Mouse (Mus musculus) heart, embryonic 13.5 days (tissue): Measurements from ENCODE around the gene Map3k10. TPM values are rescaled to one million over a fixed set of nuclear protein-coding genes. Genes with fewer than 3 reads are reported as not detected.

Experiments
- ATAC-seq: fragments of 200-750 bp; cut with Nextera tagmentation; 2 replicates; pipeline ENCODE4 v1.8.0; 2017; ENCODE audit warnings: moderate TSS enrichment; ENCODE audit not compliant: insufficient number of reproducible peaks, low FRiP score, low TSS enrichment; ENCODE audit errors: extremely low read depth
- H3K27ac ChIP-seq: fragments of 300-500 bp; sonication (generic); replicated peaks from 2 replicates; pipeline ENCODE4 v1.5.1; 2015; ENCODE audit warnings: moderate library complexity, mild to moderate bottlenecking, inconsistent platforms
- H3K27me3 ChIP-seq: fragments of 300-500 bp; sonication (generic); replicated peaks from 2 replicates; pipeline ENCODE4 v1.6.1; 2015; ENCODE audit warnings: mild to moderate bottlenecking, inconsistent platforms
- H3K36me3 ChIP-seq: fragments of 300-500 bp; sonication (generic); 2 replicates; pipeline ENCODE4 v1.6.1; 2015; ENCODE audit warnings: mild to moderate bottlenecking, inconsistent platforms
- H3K4me1 ChIP-seq: fragments of 300-500 bp; sonication (generic); 2 replicates; pipeline ENCODE4 v1.6.1; 2015; ENCODE audit warnings: inconsistent platforms
- H3K4me2 ChIP-seq: fragments of 300-500 bp; sonication (generic); 2 replicates; pipeline ENCODE4 v1.6.1; 2015; ENCODE audit warnings: inconsistent platforms, mild to moderate bottlenecking, moderate library complexity
- H3K4me3 ChIP-seq: fragments of 300-500 bp; sonication (generic); 2 replicates; pipeline ENCODE4 v1.5.1; 2015; ENCODE audit warnings: moderate library complexity, mild to moderate bottlenecking, inconsistent platforms
- H3K9ac ChIP-seq: fragments of 300-500 bp; sonication (generic); 2 replicates; pipeline ENCODE4 v1.6.1; 2015; ENCODE audit warnings: inconsistent platforms, mild to moderate bottlenecking, moderate library complexity
- H3K9me3 ChIP-seq: fragments of 300-500 bp; sonication (generic); 2 replicates; pipeline ENCODE4 v1.6.1; 2016; ENCODE audit warnings: inconsistent platforms
- WGBS: fragments of 180-500 bp; shearing (Covaris S2); methylation state at CpG from one replicate; pipeline ENCODE4 v1.1.7; 2015; ENCODE audit warnings: mixed read lengths; 5-methylcytosine and 5-hydroxymethylcytosine counted together
- polyA plus RNA-seq: library from polyadenylated mRNA; unstranded; fragments of >200 nt; fragmentation: Nextera tagmentation; extraction: Ambion mirVana; gene quantifications from 2 replicates; pipeline ENCODE4 v1.2.1, GENCODE M21; 2015

Gene Map3k10
- polyA plus RNA-seq, 1 experiment from 2014 or later = 3.7 TPM

GRCm38 (mm10) chr7:27607580-27607979, 66.8 kb downstream of the Map3k10 start:
- no peak for ATAC-seq
- H3K4me1 ChIP-seq = peaks cover 79% of the 10 kb centered on the region
- H3K27me3 ChIP-seq = no peaks in the 10 kb centered on the region
- peak overlapping the region; percentile 52 for H3K27ac ChIP-seq
- H3K9me3 ChIP-seq = no peaks in the 10 kb centered on the region
- no peak overlapping the region for H3K4me3 ChIP-seq
- H3K9ac ChIP-seq = peak overlapping the region; percentile 58
- WGBS = 32% methylated on average over 5 of the region's 5 CpGs
- H3K36me3 ChIP-seq = peaks cover 34% of the 10 kb centered on the region
- H3K4me2 ChIP-seq = 0 out of 2 replicates have a peak overlapping the region, but pooled peaks have one; percentile 32

GRCm38 (mm10) chr7:27606481-27607254, 67.7 kb downstream of the Map3k10 start:
- no peak for ATAC-seq
- H3K9ac ChIP-seq = peak overlapping the region; percentile 58

More at GRCm38 (mm10) chr7:27606481-27607254, 67.7 kb downstream of the Map3k10 start:
- no peaks in the 10 kb centered on the region for H3K27me3 ChIP-seq
- H3K9me3 ChIP-seq = no peaks in the 10 kb centered on the region
- peaks cover 31% of the 10 kb centered on the region for H3K36me3 ChIP-seq
- WGBS = 43% methylated on average over 10 of the region's 10 CpGs
- H3K4me1 ChIP-seq = peaks cover 87% of the 10 kb centered on the region
- H3K4me3 ChIP-seq = no peak overlapping the region
- peak overlapping the region; percentile 32 for H3K4me2 ChIP-seq
- peak overlapping the region; percentile 81 for H3K27ac ChIP-seq

Other genes with a start within 250 kb of the Map3k10 start
- 0.13 and 0.23 TPM in 2 replicates for gene Sptbn4, start 226.9 kb downstream of the Map3k10 start, polyA plus RNA-seq
- 84.7 and 89.0 TPM in 2 replicates for gene Blvrb, start 226.6 kb downstream of the Map3k10 start, polyA plus RNA-seq
- gene Sertad3, start 200.8 kb downstream of the Map3k10 start, polyA plus RNA-seq = 21.1 and 23.2 TPM in 2 replicates
- gene Sertad1, start 187.7 kb downstream of the Map3k10 start, polyA plus RNA-seq = 32.3 and 37.1 TPM in 2 replicates
- gene Prx, start 175.3 kb downstream of the Map3k10 start, polyA plus RNA-seq = 2.0 and 2.1 TPM in 2 replicates
- 0.20 and 0.36 TPM in 2 replicates for gene Hipk4, start 151.3 kb downstream of the Map3k10 start, polyA plus RNA-seq
- 62.5 and 65.9 TPM in 2 replicates for gene Pld3, start 121.4 kb downstream of the Map3k10 start, polyA plus RNA-seq
- 30.6 and 34.5 TPM in 2 replicates for gene 2310022A10Rik, start 121.4 kb downstream of the Map3k10 start, polyA plus RNA-seq
- gene Akt2, start 83.0 kb downstream of the Map3k10 start, polyA plus RNA-seq = 72.7 and 73.4 TPM in 2 replicates
- gene Ttc9b, start 20.7 kb downstream of the Map3k10 start, polyA plus RNA-seq = 0.25 TPM in 1 of 2 replicates, not detected in the other
- 1.5 and 2.9 TPM in 2 replicates for gene Zfp607b, start 14.7 kb upstream of the Map3k10 start, polyA plus RNA-seq
- 19.5 and 20.1 TPM in 2 replicates for gene Zfp60, start 56.8 kb upstream of the Map3k10 start, polyA plus RNA-seq
- gene Zfp626, start 132.6 kb upstream of the Map3k10 start, polyA plus RNA-seq = 1.0 and 1.1 TPM in 2 replicates
- 4.5 and 5.6 TPM in 2 replicates for gene Zfp59, start 164.0 kb upstream of the Map3k10 start, polyA plus RNA-seq
- gene Zfp607a, start 182.9 kb upstream of the Map3k10 start, polyA plus RNA-seq = 3.5 and 3.8 TPM in 2 replicates